Mouse (Mus musculus) lung, embryonic 14.5 days (tissue): ENCODE results near the gene Olfr798. TPM values are rescaled to one million over a fixed set of nuclear protein-coding genes. Genes with fewer than 3 reads are reported as not detected.
A peak's percentile ranks its signal among the peaks of the same experiment; 100 is the strongest.

Experiments used
- ATAC-seq: fragments of 200-750 bp; cut with Nextera tagmentation; 2 replicates; pipeline ENCODE4 v1.8.0; 2017; ENCODE audit warnings: mild to moderate bottlenecking, moderate TSS enrichment, moderate library complexity; ENCODE audit not compliant: insufficient read depth
- DNase-seq: peaks from one replicate; pipeline ENCODE4 v3.0.0-alpha.2; 2015
- H3K27ac ChIP-seq: fragments of 300-500 bp; sonication (generic); 2 replicates; pipeline ENCODE4 v1.5.1; 2014; ENCODE audit warnings: low read depth, mild to moderate bottlenecking, moderate library complexity
- H3K27me3 ChIP-seq: fragments of 300-500 bp; sonication (generic); 2 replicates; pipeline ENCODE4 v1.6.1; 2014; ENCODE audit warnings: low read length, control low read depth; ENCODE audit not compliant: insufficient read depth
- H3K36me3 ChIP-seq: fragments of 300-500 bp; sonication (generic); 2 replicates; pipeline ENCODE4 v1.6.1; 2014; ENCODE audit warnings: control low read depth; ENCODE audit not compliant: insufficient read depth
- H3K4me1 ChIP-seq: fragments of 300-500 bp; sonication (generic); 2 replicates; pipeline ENCODE4 v1.6.1; 2014; ENCODE audit warnings: antibody characterized with exemption, control low read depth; ENCODE audit not compliant: insufficient read depth
- H3K4me2 ChIP-seq: fragments of 300-500 bp; sonication (generic); 2 replicates; pipeline ENCODE4 v1.6.1; 2014; ENCODE audit warnings: mild to moderate bottlenecking
- H3K4me3 ChIP-seq: fragments of 300-500 bp; sonication (generic); 2 replicates; pipeline ENCODE4 v1.5.1; 2014; ENCODE audit warnings: low read depth, low read length
- H3K9ac ChIP-seq: fragments of 300-500 bp; sonication (generic); 2 replicates; pipeline ENCODE4 v1.6.1; 2014
- H3K9me3 ChIP-seq: fragments of 300-500 bp; sonication (generic); 2 replicates; pipeline ENCODE4 v1.6.1; 2016; ENCODE audit warnings: low read depth, low read length, control low read depth
- CTCF ChIP-seq: IDR thresholded peaks from 2 replicates; pipeline ENCODE4 v1.5.1; 2016; ENCODE audit warnings: antibody characterized with exemption, low read depth
- WGBS: fragments of 180-500 bp; shearing (Covaris S2); extraction: QIAGEN DNeasy Blood & Tissue Kit; methylation state at CpG from one replicate; pipeline ENCODE4 v1.1.7; 2014; 5-methylcytosine and 5-hydroxymethylcytosine counted together
- polyA plus RNA-seq: library from polyadenylated mRNA; unstranded; fragments of >200 nt; fragmentation: Nextera tagmentation; extraction: Ambion mirVana; gene quantifications from 2 replicates; pipeline ENCODE4 v1.2.1, GENCODE M21; 2014

The Olfr798 gene
- polyA plus RNA-seq: not detected in 2 replicates

- no peaks in the 10 kb centered on the region for H3K36me3 ChIP-seq
- H3K4me3 ChIP-seq: no peak within 1 kb of the TSS
- WGBS: 83% methylated on average over 1 of the region's 1 CpGs
- H3K4me2 ChIP-seq: no peak within 1 kb of the TSS
- TF ChIP-seq CTCF: no peak
- no peak for ATAC-seq
- no peaks in the 10 kb centered on the region for H3K4me1 ChIP-seq
- no peak for DNase-seq
- H3K9me3 ChIP-seq: no peaks in the 10 kb centered on the region
- H3K9ac ChIP-seq: no peak within 1 kb of the TSS
- H3K27ac ChIP-seq: no peak within 1 kb of the TSS
- H3K27me3 ChIP-seq: no peaks in the 10 kb centered on the region
Measured at GRCm38 (mm10) chr10:129627834-129628233, at the start of gene Olfr798. Gene Olfr798, minus strand, starts transcription at chr10:129627934.

- Histone ChIP-seq H3K27ac (no peak within 1 kb of the TSS), H3K27me3 (no peaks in the 10 kb centered on the region), H3K4me3 (no peak within 1 kb of the TSS), H3K9me3 (no peaks in the 10 kb centered on the region), H3K36me3 (no peaks in the 10 kb centered on the region), H3K9ac (no peak within 1 kb of the TSS), H3K4me1 (no peaks in the 10 kb centered on the region), H3K4me2 (no peak within 1 kb of the TSS)
- TF ChIP-seq CTCF: no peak
- 67% methylated on average over 1 of the region's 1 CpGs for WGBS
- DNase-seq (no peak), ATAC-seq (no peak)
Measured at GRCm38 (mm10) chr10:129673765-129674164, 46.0 kb upstream of the Olfr798 start, which contains the start of gene Olfr801. Gene Olfr801, minus strand, starts transcription at chr10:129673865.

- no peak within 1 kb of the TSS for H3K27ac ChIP-seq
- no peak within 1 kb of the TSS for H3K4me3 ChIP-seq
- no peak within 1 kb of the TSS for H3K4me2 ChIP-seq
- TF ChIP-seq CTCF: no peak
- DNase-seq: no peak
- H3K4me1 ChIP-seq: no peaks in the 10 kb centered on the region
- H3K36me3 ChIP-seq: no peaks in the 10 kb centered on the region
- no peaks in the 10 kb centered on the region for H3K27me3 ChIP-seq
- no peaks in the 10 kb centered on the region for H3K9me3 ChIP-seq
- H3K9ac ChIP-seq: no peak within 1 kb of the TSS
- no peak for ATAC-seq
Measured at GRCm38 (mm10) chr10:129657394-129657793, 29.7 kb upstream of the Olfr798 start, which contains the start of gene Olfr800. Gene Olfr800, plus strand, starts transcription at chr10:129657694.

- Histone ChIP-seq H3K36me3 (no peaks in the 10 kb centered on the region), H3K27me3 (no peaks in the 10 kb centered on the region), H3K4me1 (no peaks in the 10 kb centered on the region), H3K27ac (no peak overlapping the region), H3K9me3 (no peaks in the 10 kb centered on the region), H3K9ac (no peak overlapping the region), H3K4me2 (no peak overlapping the region), H3K4me3 (no peak overlapping the region)
- 75% methylated on average over 1 of the region's 1 CpGs for WGBS
- ATAC-seq (no peak), DNase-seq (no peak)
- TF ChIP-seq CTCF: no peak
Measured at GRCm38 (mm10) chr10:129651763-129652162, 24.0 kb upstream of the Olfr798 start.

GRCm38 (mm10) chr10:129637184-129637583, 9.4 kb upstream of the Olfr798 start, which contains the start of gene Olfr799:
Gene Olfr799, plus strand, starts transcription at chr10:129637484.
- H3K9ac ChIP-seq: no peak within 1 kb of the TSS
- ATAC-seq: no peak
- no peaks in the 10 kb centered on the region for H3K9me3 ChIP-seq
- no peak within 1 kb of the TSS for H3K27ac ChIP-seq
- no peaks in the 10 kb centered on the region for H3K36me3 ChIP-seq
- H3K4me1 ChIP-seq: no peaks in the 10 kb centered on the region
- H3K4me3 ChIP-seq: no peak within 1 kb of the TSS
- no peak for DNase-seq
- TF ChIP-seq CTCF: no peak
- H3K27me3 ChIP-seq: no peaks in the 10 kb centered on the region
- no peak within 1 kb of the TSS for H3K4me2 ChIP-seq
- whole genome bisulfite sequencing: 14% methylated on average over 1 of the region's 1 CpGs

- no peak overlapping the region for H3K9ac ChIP-seq
- H3K4me2 ChIP-seq: no peak overlapping the region
- no peaks in the 10 kb centered on the region for H3K27me3 ChIP-seq
- ATAC-seq (no peak), DNase-seq (no peak)
- H3K4me1 ChIP-seq: no peaks in the 10 kb centered on the region
- H3K9me3 ChIP-seq: no peaks in the 10 kb centered on the region
- H3K4me3 ChIP-seq: no peak overlapping the region
- TF ChIP-seq CTCF: no peak
- H3K27ac ChIP-seq: no peak overlapping the region
- no peaks in the 10 kb centered on the region for H3K36me3 ChIP-seq
Measured at GRCm38 (mm10) chr10:129623251-129623650, 4.5 kb downstream of the Olfr798 start.

GRCm38 (mm10) chr10:129621724-129622123, 6.0 kb downstream of the Olfr798 start:
- no peak for TF ChIP-seq CTCF
- WGBS: 11% methylated on average over 1 of the region's 1 CpGs
- H3K27ac ChIP-seq: no peak overlapping the region
- H3K9me3 ChIP-seq: no peaks in the 10 kb centered on the region
- H3K27me3 ChIP-seq: no peaks in the 10 kb centered on the region
- H3K36me3 ChIP-seq: no peaks in the 10 kb centered on the region
- no peaks in the 10 kb centered on the region for H3K4me1 ChIP-seq
- DNase-seq (peak; percentile 2), ATAC-seq (no peak; the same call in 1 of the 2 replicates)
- H3K9ac ChIP-seq: no peak overlapping the region
- H3K4me3 ChIP-seq: no peak overlapping the region
- H3K4me2 ChIP-seq: no peak overlapping the region

GRCm38 (mm10) chr10:129612470-129612869, 15.3 kb downstream of the Olfr798 start, which contains the start of gene Olfr796:
Gene Olfr796, minus strand, starts transcription at chr10:129612570.
- no peak for ATAC-seq

More at GRCm38 (mm10) chr10:129612470-129612869, 15.3 kb downstream of the Olfr798 start, which contains the start of gene Olfr796:
- no peaks in the 10 kb centered on the region for H3K4me1 ChIP-seq
- DNase-seq: no peak
- H3K9me3 ChIP-seq: no peaks in the 10 kb centered on the region
- WGBS: 93% methylated on average over 1 of the region's 1 CpGs
- H3K4me3 ChIP-seq: no peak within 1 kb of the TSS
- no peak within 1 kb of the TSS for H3K9ac ChIP-seq
- no peak within 1 kb of the TSS for H3K27ac ChIP-seq
- no peak for TF ChIP-seq CTCF
- H3K27me3 ChIP-seq: no peaks in the 10 kb centered on the region
- H3K36me3 ChIP-seq: no peaks in the 10 kb centered on the region
- H3K4me2 ChIP-seq: no peak within 1 kb of the TSS
